Mouse (Mus musculus): ENCODE results near the gene Siah1a. TPM values are rescaled to one million over a fixed set of nuclear protein-coding genes. Genes with fewer than 3 reads are reported as not detected.

The Siah1a gene
- total RNA-seq, 2 experiments from 2014 or later, result 30.9 to 32.9 TPM

DNA sequence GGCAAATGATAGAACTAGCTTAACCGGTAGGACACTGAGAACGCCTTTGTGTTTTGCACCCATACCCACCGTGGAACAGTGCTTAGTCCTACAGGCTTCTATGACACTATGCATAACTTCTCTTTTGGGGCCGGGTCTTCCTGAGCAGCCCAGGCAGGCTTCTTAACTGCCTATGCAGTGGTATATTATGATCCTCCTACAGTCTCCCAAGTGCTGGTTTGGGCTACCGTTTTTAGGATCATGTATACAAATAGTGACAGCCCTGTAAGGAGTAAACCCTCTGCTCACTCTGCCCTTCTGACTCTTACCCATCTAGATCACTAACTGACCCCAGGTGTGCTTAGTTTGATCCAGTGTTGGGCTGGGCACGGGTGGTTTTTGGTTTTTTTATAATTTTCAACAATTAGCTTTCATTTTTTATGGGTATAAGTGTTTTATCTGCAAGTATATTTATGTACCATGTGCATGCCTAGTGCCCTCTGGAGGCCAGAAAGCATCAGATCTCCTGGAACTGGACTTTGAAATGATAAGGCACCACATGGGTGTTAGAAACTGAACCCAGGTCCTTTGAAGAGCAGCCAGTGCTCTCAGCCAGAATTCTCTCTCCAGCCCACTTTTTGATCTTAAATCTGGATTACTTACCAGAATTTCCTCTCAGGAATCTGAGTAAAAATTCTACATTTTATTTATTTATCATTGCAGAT lies 24.8 kb downstream of the Siah1a start:
- TF ChIP-seq CTCF (IDR thresholded peaks at IDR 0.05), result peak; percentile 55
- Histone ChIP-seq H3K4me3 (no peak overlapping the region), H3K27ac (no peak overlapping the region)
- DNase-seq (ENCODE audit: extremely low spot score in 1 of 2, low spot score in 2 of 2), result no peak
- intact Hi-C loops (cut with DNase I), result no loop called here

DNA sequence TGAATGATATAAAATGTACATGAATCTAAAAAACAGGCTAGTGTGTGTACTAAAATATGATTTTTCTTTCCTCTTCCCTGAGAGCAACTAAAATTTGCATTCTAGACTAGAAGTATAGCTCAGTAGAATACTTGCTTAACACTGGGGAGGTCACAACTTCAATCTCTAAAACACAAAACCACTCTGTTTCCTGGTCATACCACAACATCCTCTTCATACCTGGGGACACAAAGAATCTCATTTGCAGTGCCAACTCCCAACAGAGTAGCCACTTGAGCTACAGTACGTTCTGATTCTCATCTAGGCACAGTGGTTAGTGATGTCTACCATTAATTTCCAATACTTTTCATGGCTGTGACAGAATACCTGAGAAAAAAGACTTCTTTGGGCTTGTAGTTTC lies 26.4 kb downstream of the Siah1a start:
- Histone ChIP-seq H3K27ac (no peak overlapping the region), H3K4me3 (no peak overlapping the region)
- intact Hi-C loops (cut with DNase I), result no loop called here
- DNase-seq (ENCODE audit: extremely low spot score in 1 of 2, low spot score in 2 of 2), result no peak
- no peak for TF ChIP-seq CTCF (IDR thresholded peaks at IDR 0.05)

DNA sequence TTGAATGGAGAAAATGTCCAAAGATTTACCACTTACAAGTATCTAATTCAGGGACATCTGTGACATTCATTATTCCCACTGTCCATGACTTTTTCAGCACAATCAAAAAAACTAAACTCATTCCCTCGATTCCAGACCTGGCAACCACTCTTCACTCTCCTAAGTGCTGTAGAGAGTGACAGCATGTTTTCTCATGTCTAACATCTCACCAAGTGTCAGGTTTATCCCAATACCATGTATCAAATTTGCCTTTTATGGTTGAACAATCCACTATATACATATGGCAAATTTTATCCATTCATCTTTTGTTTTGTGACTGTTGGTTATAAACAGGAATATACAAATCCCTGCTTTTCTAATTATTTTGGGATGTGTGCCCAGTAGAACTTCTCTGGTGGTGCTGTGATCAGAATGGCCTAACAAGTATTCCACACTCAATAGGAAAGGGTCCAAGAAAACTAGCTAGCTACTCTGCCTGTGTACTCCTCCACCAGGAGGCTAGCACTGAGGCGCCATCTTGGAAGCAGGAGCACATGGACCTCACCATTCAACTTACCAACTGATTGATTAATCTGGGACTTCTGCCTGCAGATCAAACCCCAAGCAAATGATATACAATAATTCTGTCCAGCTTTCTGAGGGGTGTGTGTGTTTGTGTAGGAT lies 27.3 kb downstream of the Siah1a start:
- no peak for DNase-seq (ENCODE audit: extremely low spot score in 1 of 2, low spot score in 2 of 2)
- no peak for TF ChIP-seq CTCF (IDR thresholded peaks at IDR 0.05)
- no peak overlapping the region for H3K27ac ChIP-seq
- intact Hi-C loops (cut with DNase I), result no loop called here
- no peak overlapping the region for H3K4me3 ChIP-seq

DNA sequence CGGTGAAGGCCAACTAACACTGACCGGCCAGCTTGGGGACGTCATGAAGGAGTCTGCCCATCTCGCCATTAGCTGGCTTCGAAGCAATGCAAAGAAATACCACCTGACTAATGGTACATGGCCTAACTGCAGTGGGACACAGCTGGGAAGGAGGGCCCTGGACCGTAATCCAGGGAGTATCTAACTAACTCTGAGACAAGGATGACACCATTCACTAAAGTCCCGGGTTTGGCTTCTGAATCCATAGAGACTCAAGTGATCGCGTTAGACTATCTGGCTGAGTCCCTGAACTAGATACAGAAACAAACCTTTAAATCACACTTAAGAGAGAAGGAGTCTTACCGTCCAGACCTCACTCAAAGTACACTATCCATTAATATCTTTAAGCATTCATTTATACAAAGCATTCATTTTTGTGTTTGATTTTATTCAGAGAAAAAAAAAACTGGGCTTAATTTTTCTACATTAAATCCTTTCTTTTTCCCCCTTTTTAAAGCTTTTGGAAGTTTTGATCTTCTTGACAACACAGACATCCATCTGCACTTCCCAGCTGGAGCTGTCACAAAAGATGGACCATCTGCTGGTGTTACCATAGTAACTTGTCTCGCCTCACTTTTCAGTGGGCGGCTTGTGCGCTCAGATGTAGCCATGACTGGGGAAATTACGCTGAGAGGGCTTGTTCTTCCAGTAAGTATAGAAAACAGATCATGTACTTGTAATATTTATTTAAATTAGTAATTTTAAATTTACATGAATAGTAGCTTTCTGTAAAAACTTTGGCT lies 32.1 kb downstream of the Siah1a start:
- Histone ChIP-seq H3K27ac (peak overlapping the region; percentile 87), H3K4me3 (no peak overlapping the region)
- TF ChIP-seq CTCF (IDR thresholded peaks at IDR 0.05), result no peak
- peak; percentile 53 to 63 for DNase-seq (ENCODE audit: extremely low spot score in 1 of 2, low spot score in 2 of 2)
- intact Hi-C loops (cut with DNase I), result no loop called here

DNA sequence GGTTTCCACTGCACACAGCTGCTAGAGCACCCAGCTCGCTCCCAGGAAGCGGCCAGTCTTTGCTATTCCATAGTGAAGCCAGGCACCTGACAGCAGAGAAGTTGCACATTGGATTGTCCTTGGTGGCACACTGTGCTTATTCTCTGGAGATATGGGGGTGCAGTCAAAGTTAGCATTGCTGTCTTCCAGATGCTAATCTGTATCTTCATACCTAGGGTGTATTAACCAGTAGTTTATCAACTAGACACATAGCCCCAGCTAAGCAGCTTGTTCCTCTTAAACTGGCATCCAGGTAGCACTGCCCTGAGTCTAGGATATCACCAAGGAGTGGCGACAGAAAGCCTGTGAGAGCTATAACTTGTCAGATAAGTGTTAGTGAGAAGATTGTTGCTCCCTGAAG lies 33.1 kb downstream of the Siah1a start:
- no peak for DNase-seq (ENCODE audit: extremely low spot score in 1 of 2, low spot score in 2 of 2)
- TF ChIP-seq CTCF (IDR thresholded peaks at IDR 0.05), result no peak
- Histone ChIP-seq H3K4me3 (no peak overlapping the region), H3K27ac (peak overlapping the region; percentile 83)
- intact Hi-C loops (cut with DNase I), result no loop called here

DNA sequence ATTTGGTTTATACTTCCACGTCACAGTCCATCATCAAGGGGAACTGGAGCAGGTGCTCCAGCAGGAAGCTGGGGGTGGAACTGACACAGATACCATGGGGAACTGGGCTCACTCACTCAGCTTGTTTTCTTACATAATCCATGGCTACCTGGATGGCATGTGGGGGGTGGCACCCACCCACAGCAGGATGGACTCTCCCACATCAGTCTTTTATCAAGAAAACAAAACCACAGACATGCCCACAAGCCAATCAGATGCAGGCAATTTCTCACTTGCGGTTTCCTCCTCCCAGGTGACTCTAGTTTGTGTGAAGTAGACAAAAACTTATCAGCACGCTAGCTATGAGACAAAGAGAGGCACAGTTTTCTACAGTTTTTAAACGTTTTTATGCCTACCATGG lies 37.9 kb downstream of the Siah1a start:
- no peak overlapping the region for H3K4me3 ChIP-seq
- peak overlapping the region; percentile 45 for H3K27ac ChIP-seq
- no peak for DNase-seq (ENCODE audit: extremely low spot score in 1 of 2, low spot score in 2 of 2)
- intact Hi-C loops (cut with DNase I), result loop anchor here (10.0 kb wide), 1 partner anchor 53 kb away; no protein-coding TSS in a partner anchor
- no peak for TF ChIP-seq CTCF (IDR thresholded peaks at IDR 0.05)

DNA sequence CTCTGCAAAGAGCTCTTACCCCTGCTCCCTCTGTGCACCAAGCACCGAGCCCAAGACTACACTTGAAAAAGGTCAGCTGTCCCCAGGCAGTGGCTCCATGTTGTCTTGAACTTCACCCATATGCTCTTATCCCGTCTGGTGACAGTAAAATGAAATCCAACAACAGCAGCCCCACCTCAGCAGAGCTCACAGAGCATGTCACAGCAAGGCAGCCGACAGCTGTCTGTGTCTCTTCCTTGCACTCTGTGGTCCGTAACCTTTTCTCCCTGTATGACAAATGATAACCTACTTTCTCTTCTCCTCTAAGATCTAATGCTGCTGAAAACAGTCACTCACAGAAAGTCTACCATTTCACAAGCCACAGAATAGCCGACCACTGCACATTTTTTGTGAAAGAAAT lies 39.0 kb downstream of the Siah1a start:
- TF ChIP-seq CTCF (IDR thresholded peaks at IDR 0.05), result no peak
- peak overlapping the region; percentile 72 for H3K27ac ChIP-seq
- no peak for DNase-seq (ENCODE audit: extremely low spot score in 1 of 2, low spot score in 2 of 2)
- intact Hi-C loops (cut with DNase I), result loop anchor here (10.0 kb wide), 1 partner anchor 52 kb away; no protein-coding TSS in a partner anchor
- no peak overlapping the region for H3K4me3 ChIP-seq

DNA sequence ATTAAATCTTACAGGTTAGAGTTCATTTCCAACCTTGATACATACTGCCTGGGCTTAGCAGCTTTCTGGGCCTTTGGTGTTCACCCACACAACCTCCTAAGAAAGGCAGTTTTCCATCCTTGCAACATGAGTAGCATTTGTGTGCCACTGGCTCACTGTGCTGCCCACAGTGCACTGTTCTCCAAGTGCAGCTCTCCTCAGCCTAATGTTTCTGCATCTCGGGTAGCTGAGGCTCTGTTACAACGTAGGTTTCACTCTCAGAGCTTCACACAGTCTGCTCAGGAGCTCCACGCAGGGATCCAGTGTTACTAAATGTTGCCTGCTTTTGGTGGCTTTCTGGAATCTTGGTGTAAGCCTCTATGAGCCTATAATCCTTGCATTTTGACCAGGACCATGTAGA lies 40.4 kb downstream of the Siah1a start:
- intact Hi-C loops (cut with DNase I), result loop anchor here (10.0 kb wide), 1 partner anchor 51 kb away; no protein-coding TSS in a partner anchor
- no peak overlapping the region for H3K4me3 ChIP-seq
- no peak for TF ChIP-seq CTCF (IDR thresholded peaks at IDR 0.05)
- DNase-seq (ENCODE audit: extremely low spot score in 1 of 2, low spot score in 2 of 2), result no peak
- peak overlapping the region; percentile 72 for H3K27ac ChIP-seq

DNA sequence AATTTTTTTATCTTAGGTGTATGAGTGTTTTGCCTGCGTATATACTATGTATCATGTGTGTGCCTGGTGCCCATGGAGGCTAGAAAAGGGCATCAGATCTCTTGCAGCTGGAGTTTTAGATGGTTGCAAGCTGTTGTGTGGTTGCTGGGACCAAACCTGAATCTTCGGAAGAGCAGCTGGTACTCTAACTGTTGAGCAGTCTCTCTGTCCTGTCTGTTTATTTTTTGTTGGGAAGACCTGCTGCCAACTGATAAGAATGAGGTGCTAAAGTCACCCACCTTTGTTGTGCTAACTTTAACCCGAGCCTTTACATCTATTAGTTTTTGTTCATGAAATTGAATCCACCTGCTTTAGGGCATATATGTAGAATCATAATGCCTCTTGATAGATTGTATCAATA lies 43.3 kb downstream of the Siah1a start:
- Histone ChIP-seq H3K4me3 (no peak overlapping the region), H3K27ac (peak overlapping the region; percentile 10; the same call in 1 of the 2 replicates)
- intact Hi-C loops (cut with DNase I), result loop anchor here (10.0 kb wide), 1 partner anchor 48 kb away; no protein-coding TSS in a partner anchor
- no peak for DNase-seq (ENCODE audit: extremely low spot score in 1 of 2, low spot score in 2 of 2)
- TF ChIP-seq CTCF (IDR thresholded peaks at IDR 0.05), result no peak

DNA sequence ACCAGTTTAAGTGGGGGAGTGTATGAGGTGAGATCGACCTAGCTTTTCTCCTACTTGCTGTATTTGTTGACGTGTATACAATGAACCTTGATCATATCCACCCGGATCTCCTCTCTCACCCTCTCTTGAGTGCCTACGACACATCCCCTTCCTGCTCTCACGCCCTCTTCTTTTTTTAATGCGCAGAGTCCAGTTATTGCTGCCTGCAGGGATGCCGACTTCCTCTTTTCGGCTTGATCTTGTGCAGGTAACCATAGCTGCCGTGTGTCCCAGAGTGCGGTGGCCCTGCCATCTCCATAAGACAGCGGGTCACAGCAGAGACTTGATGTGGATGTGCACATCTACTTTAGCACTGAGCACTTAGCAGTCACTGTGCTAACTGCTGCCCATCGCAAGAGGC lies 46.3 kb downstream of the Siah1a start:
- H3K27ac ChIP-seq, result no peak overlapping the region
- TF ChIP-seq CTCF (IDR thresholded peaks at IDR 0.05), result no peak
- no peak overlapping the region for H3K4me3 ChIP-seq
- intact Hi-C loops (cut with DNase I), result no loop called here
- DNase-seq (ENCODE audit: extremely low spot score in 1 of 2, low spot score in 2 of 2), result no peak

DNA sequence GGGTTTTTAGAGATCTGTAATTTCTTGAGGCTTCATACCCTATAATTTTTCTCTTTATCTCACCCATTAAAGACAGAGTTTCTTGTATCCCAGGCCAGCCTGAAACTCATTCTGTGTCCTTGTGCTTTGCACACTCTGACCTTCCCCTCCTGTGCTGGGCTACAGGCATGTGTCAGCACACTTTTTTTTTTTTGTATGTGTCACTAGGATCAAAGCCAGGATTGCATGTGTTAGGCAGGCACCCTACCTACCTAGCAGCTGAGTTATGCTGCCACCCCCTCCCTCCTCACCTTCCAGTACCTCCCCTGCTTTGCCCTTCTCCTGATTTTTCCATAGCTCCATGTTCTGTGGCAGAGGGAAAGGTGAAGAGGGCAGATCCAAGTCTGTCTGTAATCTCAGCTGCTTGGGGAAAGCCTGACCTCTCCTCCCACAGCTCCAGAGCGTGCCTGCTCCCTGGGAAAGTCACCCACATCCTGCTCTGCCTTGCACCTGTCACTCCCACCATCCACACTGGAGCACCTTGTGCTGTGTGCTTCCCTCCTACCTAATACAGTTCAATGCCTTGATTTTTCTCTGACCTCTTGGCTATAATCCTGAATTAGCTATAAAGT lies 46.8 kb downstream of the Siah1a start:
- Histone ChIP-seq H3K27ac (no peak overlapping the region), H3K4me3 (no peak overlapping the region)
- DNase-seq (ENCODE audit: extremely low spot score in 1 of 2, low spot score in 2 of 2), result no peak
- TF ChIP-seq CTCF (IDR thresholded peaks at IDR 0.05), result no peak
- intact Hi-C loops (cut with DNase I), result no loop called here

DNA sequence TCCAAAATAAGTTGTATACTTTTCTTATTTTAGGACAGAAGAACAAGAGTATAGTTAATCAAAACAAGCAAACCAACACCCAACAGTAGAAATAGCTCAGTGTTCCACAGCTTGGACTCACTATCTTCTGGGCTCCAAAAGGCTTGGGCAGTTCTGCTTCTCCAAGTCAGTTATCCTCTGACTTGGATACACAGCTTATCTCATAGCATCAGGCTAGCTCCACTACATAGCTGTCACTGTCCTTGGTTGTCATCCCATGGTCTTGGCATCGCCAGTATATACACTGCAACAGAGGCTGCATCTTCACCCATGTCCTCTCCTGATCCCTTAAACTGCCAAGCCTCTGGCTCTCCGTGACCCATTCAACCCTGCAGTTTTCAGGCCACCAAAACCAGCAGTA lies 50.0 kb downstream of the Siah1a start:
- no peak for TF ChIP-seq CTCF (IDR thresholded peaks at IDR 0.05)
- no peak overlapping the region for H3K27ac ChIP-seq
- DNase-seq (ENCODE audit: extremely low spot score in 1 of 2, low spot score in 2 of 2), result no peak
- no peak overlapping the region for H3K4me3 ChIP-seq
- intact Hi-C loops (cut with DNase I), result no loop called here
